Mouse (Mus musculus): ENCODE data around the gene Mical2. TPM values are rescaled to one million over a fixed set of nuclear protein-coding genes. Genes with fewer than 3 reads are reported as not detected.
A peak's percentile ranks its signal among the peaks of the same experiment; 100 is the strongest.

The Mical2 gene
- polyA plus RNA-seq, 1 experiment: 6.6 TPM

DNA sequence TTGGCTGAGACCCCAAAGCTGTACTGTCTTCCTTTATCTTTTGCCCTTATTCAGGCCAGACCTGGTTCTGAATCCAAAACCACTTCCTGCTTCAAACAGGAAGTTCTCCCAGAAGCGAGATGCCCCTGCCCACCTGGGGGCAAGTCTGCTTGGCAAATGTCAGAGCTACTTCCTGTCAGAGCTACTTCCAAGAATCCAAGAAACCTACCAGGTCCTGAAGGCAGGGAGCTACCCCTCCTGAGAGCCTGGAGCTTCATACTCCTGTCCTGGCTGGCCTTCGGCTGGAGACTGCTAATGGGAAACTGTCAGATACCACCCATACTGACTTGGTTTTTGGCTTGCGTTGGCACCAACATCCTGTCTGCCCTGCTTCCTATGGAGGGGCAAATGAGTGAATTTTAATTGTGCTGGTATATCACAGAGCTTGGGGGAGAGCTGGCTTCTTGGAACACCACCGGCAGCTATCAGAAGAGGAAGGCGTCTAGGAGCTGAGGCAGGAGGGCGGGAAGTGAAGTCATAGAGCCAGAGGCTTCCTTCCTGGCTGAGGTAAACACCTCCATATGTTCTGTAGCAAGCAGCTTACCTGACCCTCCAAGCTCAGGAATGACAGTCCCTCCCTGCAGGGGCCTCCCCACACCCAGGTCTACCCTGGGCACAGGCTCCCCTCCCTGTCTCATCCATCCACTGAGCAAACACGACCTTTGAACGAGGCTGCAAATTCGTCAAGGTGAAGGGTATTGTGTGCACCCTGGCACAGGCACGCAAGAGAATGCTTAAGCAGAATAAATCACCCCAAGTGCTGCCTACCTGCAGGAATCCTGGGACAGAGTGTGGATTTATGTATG lies 17.1 kb upstream of the Mical2 start:
- no peak overlapping the region for H3K27ac ChIP-seq (ENCODE audit: insufficient read depth, low read depth, low read length)
- 55% methylated on average over 10 of the region's 10 CpGs for WGBS
- H3K4me3 ChIP-seq (ENCODE audit: insufficient read depth, low read depth, low read length): no peak overlapping the region
- TF ChIP-seq POLR2A (IDR thresholded peaks at IDR 0.05; ENCODE audit: low read depth, low read length) (no peak), CTCF (conservative IDR thresholded peaks at IDR 0.05; ENCODE audit: insufficient read depth, insufficient read length, low read depth, low read length) (no peak)
- DNase-seq: peak; percentile 46
- no peaks in the 10 kb centered on the region; the same call in 1 of the 2 replicates for H3K4me1 ChIP-seq (ENCODE audit: control insufficient read depth, insufficient read depth, low read length)
- no peaks in the 10 kb centered on the region for H3K36me3 ChIP-seq (ENCODE audit: control insufficient read depth, insufficient read depth, low read length)
- H3K27me3 ChIP-seq (replicated peaks; ENCODE audit: control insufficient read depth, insufficient read depth, low read length): no peaks in the 10 kb centered on the region

DNA sequence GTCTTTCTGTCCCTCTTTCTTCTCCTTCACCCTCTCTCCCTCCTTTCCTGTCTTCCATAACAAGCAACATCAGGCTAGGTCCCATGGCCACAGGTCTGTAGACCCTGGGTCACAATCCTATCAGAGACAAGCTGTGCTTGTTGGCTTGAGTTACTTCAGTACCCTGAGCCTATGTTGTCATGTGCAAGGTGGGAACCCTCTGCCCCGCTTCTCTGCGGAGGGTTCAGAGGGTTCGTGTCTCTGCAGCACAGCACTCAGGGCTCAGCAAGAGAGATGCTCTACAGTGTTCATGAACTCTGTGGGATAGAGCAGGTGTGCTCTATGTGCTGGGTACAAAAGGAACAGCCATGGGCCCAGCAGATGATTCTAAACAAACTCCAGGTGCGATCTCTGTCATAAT lies 16.0 kb upstream of the Mical2 start:
- no peaks in the 10 kb centered on the region; the same call in 1 of the 2 replicates for H3K4me1 ChIP-seq (ENCODE audit: control insufficient read depth, insufficient read depth, low read length)
- H3K36me3 ChIP-seq (ENCODE audit: control insufficient read depth, insufficient read depth, low read length): no peaks in the 10 kb centered on the region
- H3K4me3 ChIP-seq (ENCODE audit: insufficient read depth, low read depth, low read length): no peak overlapping the region
- no peak overlapping the region for H3K27ac ChIP-seq (ENCODE audit: insufficient read depth, low read depth, low read length)
- TF ChIP-seq CTCF (conservative IDR thresholded peaks at IDR 0.05; ENCODE audit: insufficient read depth, insufficient read length, low read depth, low read length) (no peak), POLR2A (IDR thresholded peaks at IDR 0.05; ENCODE audit: low read depth, low read length) (no peak)
- 92% methylated on average over 4 of the region's 4 CpGs for WGBS
- DNase-seq: no peak
- no peaks in the 10 kb centered on the region for H3K27me3 ChIP-seq (replicated peaks; ENCODE audit: control insufficient read depth, insufficient read depth, low read length)

DNA sequence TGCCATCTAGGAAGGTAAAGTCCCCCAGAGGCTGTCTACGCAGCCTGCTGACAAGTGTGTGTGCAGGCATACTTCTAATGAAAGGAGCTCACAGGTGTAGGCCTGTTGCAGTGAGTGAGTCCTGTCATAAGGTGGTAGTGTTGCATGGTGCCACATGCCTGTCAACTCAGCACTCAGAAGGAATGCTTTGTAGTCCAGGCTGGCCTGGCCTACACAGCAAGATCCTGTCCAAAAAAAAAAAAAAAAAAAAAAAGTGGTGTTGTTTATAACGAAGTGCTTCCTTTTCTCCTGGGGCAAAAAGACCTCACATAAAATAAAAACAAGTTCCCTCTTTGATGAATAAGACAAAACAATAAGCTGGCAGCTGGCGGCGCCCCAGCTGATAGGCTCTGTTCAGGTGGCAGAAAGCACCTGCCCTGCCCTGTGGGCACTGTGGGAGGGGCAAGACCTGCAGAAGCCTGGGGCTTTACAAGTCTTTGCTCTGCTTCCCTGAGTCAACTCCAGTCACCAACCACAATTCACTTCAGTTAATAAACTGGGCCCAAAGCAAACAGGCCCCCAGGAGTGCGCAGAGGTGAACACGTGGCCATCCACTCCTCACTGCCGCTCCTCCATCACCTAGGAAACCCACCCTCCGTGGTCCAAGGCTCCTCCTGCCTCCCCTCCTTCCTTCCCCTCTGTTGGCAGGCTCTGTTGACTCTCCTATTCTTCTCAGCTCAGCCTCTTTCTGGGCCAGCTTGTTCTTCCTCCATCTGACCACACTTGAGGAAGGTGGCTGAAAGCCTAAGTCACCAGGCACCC lies 12.5 kb upstream of the Mical2 start:
- no peak overlapping the region for H3K27ac ChIP-seq (ENCODE audit: insufficient read depth, low read depth, low read length)
- 46% methylated on average over 8 of the region's 8 CpGs for WGBS
- H3K36me3 ChIP-seq (ENCODE audit: control insufficient read depth, insufficient read depth, low read length): no peaks in the 10 kb centered on the region
- no peaks in the 10 kb centered on the region; the same call in 1 of the 2 replicates for H3K4me1 ChIP-seq (ENCODE audit: control insufficient read depth, insufficient read depth, low read length)
- DNase-seq: peak; percentile 61
- H3K4me3 ChIP-seq (ENCODE audit: insufficient read depth, low read depth, low read length): no peak overlapping the region
- H3K27me3 ChIP-seq (replicated peaks; ENCODE audit: control insufficient read depth, insufficient read depth, low read length): no peaks in the 10 kb centered on the region
- no peak for TF ChIP-seq POLR2A (IDR thresholded peaks at IDR 0.05; ENCODE audit: low read depth, low read length)
- TF ChIP-seq CTCF (conservative IDR thresholded peaks at IDR 0.05; ENCODE audit: insufficient read depth, insufficient read length, low read depth, low read length): peak; percentile 92

DNA sequence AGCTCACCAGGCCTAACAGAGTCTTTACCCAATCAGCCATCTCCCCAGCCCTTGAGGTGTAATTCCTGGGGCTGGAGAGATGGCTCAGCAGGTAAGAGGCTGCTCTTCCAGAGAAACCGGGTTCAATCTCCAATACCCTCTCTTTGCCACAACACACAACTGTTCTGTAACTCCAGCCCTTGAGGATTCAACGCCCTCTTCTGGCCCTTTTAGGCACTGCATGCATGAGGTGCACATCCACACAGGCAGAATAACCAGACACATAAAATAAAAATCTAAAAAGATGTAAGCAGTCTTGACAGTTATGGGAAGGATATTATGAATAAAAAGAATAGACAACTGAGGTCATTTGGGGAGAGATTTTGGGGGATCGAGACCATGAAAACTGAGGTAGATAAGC lies 9.8 kb upstream of the Mical2 start:
- no peaks in the 10 kb centered on the region for H3K36me3 ChIP-seq (ENCODE audit: control insufficient read depth, insufficient read depth, low read length)
- no peaks in the 10 kb centered on the region for H3K4me1 ChIP-seq (ENCODE audit: control insufficient read depth, insufficient read depth, low read length)
- H3K27me3 ChIP-seq (replicated peaks; ENCODE audit: control insufficient read depth, insufficient read depth, low read length): no peaks in the 10 kb centered on the region
- DNase-seq: no peak
- no peak for TF ChIP-seq CTCF (conservative IDR thresholded peaks at IDR 0.05; ENCODE audit: insufficient read depth, insufficient read length, low read depth, low read length)
- TF ChIP-seq POLR2A (IDR thresholded peaks at IDR 0.05; ENCODE audit: low read depth, low read length): no peak
- H3K4me3 ChIP-seq (ENCODE audit: insufficient read depth, low read depth, low read length): no peak overlapping the region
- H3K27ac ChIP-seq (ENCODE audit: insufficient read depth, low read depth, low read length): no peak overlapping the region
- WGBS: 88% methylated on average over 3 of the region's 3 CpGs

DNA sequence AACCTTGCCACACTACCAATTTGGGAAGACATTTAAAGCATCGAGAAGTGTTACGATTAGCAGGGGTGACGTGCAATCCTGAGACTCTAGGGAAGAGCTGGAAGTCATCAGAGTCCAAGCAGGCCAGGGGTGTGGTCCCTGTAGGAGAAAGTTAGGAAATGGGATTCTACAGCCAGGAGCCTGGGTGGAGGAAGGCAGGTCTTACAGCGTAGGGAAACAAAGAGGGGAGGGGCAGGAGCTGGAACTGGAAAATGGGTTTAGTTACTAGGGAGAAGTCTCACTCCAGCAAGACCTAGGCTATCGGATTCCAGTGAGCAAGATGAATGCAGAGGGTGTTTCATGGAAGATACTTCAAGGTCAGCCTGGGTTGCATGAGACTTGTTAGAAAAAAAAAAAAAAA lies 8.9 kb upstream of the Mical2 start:
- peak overlapping the region; percentile 8; the same call in 1 of the 2 replicates for H3K27ac ChIP-seq (ENCODE audit: insufficient read depth, low read depth, low read length)
- H3K4me1 ChIP-seq (ENCODE audit: control insufficient read depth, insufficient read depth, low read length): no peaks in the 10 kb centered on the region
- 63% methylated on average over 5 of the region's 5 CpGs for WGBS
- no peaks in the 10 kb centered on the region for H3K36me3 ChIP-seq (ENCODE audit: control insufficient read depth, insufficient read depth, low read length)
- TF ChIP-seq CTCF (conservative IDR thresholded peaks at IDR 0.05; ENCODE audit: insufficient read depth, insufficient read length, low read depth, low read length) (no peak), POLR2A (IDR thresholded peaks at IDR 0.05; ENCODE audit: low read depth, low read length) (no peak)
- H3K4me3 ChIP-seq (ENCODE audit: insufficient read depth, low read depth, low read length): no peak overlapping the region
- peak; percentile 30 for DNase-seq
- no peaks in the 10 kb centered on the region for H3K27me3 ChIP-seq (replicated peaks; ENCODE audit: control insufficient read depth, insufficient read depth, low read length)

DNA sequence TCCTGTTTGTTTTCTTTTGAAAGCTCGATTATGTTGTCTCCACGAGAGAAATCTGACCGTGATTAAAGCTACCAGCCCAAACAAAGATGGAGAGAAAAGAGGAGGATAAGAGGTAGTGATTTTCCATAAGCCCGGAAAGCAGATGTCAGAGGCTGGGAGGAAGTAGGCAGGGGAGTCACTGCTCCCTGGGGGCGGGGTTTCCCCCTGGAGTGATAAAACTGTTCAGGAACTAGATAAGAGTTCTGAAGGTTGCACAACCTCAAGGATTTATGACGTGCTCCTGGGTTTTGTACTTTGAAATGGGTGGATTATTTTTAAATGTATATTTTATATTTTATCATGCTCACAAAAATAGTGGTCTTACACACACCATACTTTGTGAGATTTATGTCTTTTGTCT lies 8.4 kb upstream of the Mical2 start:
- H3K4me1 ChIP-seq (ENCODE audit: control insufficient read depth, insufficient read depth, low read length): no peaks in the 10 kb centered on the region
- 30% methylated on average over 6 of the region's 6 CpGs for WGBS
- no peak overlapping the region for H3K4me3 ChIP-seq (ENCODE audit: insufficient read depth, low read depth, low read length)
- no peaks in the 10 kb centered on the region for H3K27me3 ChIP-seq (replicated peaks; ENCODE audit: control insufficient read depth, insufficient read depth, low read length)
- H3K27ac ChIP-seq (ENCODE audit: insufficient read depth, low read depth, low read length): peak overlapping the region; percentile 8; the same call in 1 of the 2 replicates
- TF ChIP-seq POLR2A (IDR thresholded peaks at IDR 0.05; ENCODE audit: low read depth, low read length): no peak
- TF ChIP-seq CTCF (conservative IDR thresholded peaks at IDR 0.05; ENCODE audit: insufficient read depth, insufficient read length, low read depth, low read length): no peak
- peak; percentile 76 for DNase-seq
- H3K36me3 ChIP-seq (ENCODE audit: control insufficient read depth, insufficient read depth, low read length): no peaks in the 10 kb centered on the region
